Mouse (Mus musculus): ENCODE data around the gene Rps7.
A peak's percentile ranks its signal among the peaks of the same experiment; 100 is the strongest.

Gene Rps7

DNA sequence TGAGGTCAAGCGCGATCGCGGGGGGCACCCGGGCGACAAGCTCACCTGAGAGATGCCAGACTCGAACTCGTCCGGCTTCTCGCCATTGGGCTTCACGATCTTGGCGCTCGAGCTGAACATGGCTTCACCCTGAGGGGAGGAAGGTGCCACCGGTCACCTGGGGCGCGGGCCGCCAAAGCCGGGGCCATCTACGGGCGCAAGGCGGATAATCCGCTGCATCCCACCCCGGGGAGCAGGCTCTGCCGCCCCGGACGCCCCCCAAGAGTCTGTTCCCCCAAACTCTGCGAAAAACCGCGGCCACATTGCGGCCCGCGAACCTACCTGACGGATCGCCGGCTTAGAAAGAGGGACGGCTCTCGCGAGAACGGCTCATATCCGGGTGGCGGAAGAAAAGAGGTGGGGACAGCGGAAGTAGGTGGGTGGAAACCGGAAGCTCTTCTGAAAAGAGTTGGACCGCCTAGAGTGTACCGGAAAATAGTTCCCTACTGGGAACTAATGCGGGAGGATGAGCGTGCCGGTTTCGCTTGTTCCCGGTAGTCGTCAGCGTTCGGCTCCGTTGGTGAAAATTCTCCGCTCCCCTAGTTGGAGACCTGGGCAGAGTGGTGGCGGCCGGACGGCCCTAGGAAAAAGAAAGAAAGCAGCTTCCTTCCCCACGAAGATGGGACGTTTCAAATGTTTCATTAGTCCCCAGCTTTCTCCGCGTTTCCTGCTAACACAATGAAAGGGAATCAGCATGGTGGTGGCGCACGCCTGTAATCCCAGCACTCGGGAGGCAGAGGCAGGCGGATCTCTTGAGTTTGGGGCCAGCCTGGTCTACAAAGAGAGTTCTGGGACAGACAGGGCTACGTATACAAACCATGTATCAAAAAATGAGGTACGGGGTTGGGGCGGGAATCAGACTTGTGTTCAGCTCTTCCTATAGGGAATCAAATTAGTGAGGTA, at the start of gene Rps7:
Gene Rps7, minus strand, starts transcription at position 419 of the 942 bp plus-strand sequence.
- DNase-seq: peak; percentile 95 to 96

DNA sequence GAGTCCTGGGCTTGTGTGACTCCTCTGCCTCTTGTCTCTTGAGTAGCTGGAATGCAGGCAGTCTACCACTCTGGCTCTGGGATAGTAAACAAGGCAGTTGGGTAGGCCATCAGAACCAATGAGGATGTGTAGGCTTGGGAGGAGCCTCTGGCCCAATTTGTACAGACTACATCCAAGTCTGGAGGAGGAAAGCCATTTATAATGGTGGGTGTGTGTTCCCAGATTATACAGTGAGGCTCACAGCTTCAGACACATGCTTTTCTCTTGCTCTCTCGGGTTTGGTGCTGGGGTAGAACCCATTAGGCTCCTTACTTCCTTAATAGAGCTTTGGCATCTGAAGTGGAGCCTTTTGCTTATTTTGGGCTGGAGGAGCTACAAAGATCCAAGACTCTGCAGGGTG, 48.9 kb upstream of the Rps7 start:
- no peak for DNase-seq

DNA sequence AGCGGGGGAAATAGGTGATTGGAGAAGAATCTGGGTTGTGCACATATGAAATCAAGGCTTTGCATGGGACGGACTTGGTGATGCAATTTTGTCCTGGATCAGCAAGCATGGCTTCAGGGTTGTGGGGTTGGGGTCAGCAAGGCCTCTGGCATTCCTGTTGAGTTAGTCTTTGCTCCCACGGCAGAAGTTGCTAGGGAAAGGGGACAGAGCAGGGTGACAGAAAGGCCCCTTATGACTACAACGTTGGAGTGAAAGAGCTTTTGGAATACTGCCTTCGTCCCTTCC, 40.1 kb upstream of the Rps7 start:
- no peak for DNase-seq

DNA sequence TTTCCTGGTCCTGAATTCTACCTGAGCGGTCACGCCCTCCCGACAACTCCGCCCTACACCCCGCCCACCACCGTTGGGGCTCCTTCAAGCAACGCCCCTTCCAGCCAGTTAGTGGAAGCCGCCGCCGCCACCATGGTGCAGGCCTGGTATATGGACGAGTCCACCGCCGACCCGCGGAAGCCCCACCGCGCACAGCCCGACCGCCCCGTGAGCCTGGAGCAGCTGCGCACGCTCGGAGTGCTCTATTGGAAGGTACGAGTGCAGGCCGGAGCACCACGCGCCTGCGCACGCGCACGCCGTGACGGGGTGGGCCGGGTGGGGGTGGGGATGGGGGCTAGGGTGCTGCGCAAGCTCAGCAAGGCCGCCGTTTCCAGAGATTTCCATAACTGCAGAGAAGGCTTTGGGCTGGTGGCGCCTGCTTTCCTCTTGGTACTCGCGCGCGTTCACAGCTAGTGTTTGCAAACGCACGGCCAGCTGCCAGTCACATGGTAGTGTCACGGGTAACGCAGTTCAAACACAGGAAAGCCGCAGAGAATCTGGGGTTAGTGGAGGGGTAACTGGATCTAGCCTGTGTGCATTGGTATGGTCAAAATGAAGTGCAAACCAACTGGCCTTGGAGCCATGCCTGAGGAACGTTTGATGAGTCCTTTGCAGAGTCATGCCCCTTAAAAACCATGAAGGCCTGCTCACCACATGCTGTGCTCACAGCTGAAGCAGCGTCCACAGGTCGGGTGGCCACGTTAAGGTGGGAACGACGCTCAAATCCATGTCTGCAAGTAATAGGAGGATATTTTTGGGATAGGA, 39.6 kb upstream of the Rps7 start, which contains the start of gene Adi1:
Gene Adi1, plus strand, starts transcription at position 111 of the 804 bp plus-strand sequence.
- DNase-seq: peak; percentile 84 to 88

DNA sequence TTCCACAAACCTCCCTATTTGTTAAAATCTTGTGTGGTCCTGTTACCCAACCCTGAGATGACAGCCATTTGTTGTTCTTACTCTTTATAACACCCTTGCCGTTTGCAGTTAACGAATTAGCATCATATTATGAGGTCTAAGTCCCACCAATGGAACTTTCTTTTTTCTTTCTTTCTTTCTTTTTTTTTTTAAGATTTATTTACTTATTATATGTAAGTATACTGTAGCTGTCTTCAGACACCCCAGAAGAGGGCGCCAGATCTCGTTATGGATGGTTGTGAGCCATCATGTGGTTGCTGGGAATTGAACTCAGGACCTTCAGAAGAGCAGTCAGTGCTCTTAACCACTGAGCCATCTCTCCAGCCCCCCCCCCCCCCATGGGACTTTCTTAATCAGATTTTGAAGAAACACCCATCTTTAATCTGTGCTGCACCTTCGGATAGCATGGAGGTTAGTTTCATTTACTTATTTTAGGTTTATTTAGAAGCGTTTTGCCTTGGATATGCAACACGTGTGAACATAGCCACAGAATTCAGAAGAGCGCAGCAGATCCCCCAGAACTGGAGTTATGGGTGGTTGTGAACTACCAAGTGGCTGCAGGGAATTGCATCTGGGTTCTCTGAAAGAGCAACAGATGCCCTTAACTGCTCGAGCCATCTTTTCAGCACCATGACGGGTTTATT, 38.4 kb upstream of the Rps7 start:
- DNase-seq: no peak

DNA sequence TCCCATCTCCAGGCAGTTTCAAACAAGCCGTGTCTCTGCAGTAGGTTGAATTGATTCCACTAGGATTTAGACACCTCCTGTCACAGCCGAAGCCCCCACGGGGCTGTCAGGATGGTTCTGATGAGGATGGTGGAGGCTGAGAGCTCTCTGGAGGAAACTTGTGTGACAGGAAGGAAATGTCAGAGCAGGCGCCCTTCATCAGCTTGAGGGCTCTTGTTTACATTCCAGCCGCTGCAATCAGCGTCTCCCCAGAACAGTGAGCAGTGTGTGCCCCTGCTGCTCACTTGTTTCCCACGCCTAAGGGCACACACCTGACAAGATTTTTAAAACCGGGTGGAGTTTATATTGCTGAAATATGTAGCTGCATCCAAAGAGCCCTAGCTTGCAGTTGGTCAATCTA, 31.5 kb upstream of the Rps7 start:
- no peak for DNase-seq

DNA sequence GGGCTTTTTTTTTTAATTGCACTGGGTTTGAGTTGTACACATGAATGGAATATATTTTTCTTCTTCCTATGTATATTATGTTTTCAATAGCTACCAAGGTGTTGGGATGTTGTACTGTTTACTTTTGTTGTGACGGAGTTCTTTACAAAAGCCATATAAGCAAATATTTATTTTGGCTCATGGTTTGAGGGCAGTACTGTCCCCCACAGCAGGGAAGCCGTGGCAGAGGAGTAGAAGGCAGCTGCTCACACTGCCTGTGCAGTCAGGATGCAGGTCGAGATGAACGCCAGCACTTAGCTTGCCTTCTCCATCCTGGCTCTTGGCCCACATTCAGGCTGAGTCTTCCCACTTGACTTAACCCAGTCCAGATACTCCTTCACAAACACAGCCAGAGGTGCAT, 31.0 kb upstream of the Rps7 start:
- DNase-seq: no peak

DNA sequence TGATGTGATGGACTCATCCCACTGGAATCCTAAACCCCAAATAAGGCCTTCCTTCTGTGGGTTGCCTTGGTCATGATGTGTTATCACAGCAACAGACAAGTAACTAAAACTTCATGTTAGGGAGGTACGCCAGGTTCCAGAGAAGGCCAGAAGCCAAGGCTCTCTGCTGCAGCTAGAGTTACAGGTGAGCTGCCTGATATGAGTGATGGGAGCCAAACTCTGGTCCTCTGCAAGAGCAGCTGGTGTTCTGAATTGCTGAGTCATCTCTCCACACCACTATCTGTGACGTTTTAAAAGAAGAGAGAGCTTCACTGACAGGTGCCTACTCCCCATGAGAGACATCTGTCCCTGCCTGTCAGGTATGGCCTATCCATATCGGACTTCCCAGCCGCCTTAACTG, 26.9 kb upstream of the Rps7 start:
- no peak for DNase-seq

DNA sequence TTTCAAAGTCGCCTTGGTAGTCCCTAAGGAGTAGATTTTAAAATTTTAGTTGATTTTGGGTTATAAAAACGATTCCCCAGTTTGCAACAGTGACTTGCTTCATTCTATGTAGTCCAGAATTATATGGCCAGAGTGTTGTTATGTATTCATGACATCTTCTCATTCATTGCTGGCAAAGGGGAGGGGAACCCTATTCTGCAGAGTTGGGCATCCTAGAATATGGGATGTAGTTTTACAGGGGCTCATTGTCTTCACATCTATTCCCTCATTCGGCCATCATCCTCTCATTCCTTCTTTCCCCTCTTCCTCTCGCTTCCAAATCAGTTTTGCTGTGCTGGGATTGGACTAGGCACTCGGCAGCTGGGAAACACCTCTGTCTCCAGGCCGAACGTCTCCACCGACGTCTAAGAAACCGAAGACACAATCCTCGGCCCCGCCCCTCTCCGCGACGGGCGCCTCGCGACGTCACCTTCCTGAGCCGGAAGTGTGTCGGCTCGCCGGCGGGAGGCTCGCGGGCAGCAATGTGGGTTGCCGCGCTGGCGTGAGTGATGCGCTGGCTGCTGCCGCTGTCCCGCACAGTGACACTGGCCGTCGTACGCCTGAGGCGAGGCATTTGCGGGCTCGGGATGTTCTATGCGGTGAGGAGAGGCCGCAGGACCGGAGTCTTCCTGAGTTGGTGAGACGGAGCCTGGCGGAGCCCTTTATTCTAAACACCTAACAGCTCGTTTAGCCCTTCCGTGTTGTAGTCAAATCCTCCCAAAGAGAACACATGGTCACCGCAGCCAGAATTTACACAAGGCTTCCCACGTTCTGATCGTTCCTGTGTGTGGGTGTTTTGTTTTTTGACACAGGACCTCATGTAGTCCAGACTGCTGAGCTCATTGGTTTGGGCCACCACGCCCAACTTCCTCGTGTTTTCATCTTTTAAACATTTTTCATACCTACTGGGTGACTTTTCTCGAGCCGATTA, 13.7 kb upstream of the Rps7 start, which contains the start of gene Rnaseh1:
Gene Rnaseh1, plus strand, starts transcription at position 462 of the 970 bp plus-strand sequence.
- DNase-seq: peak; percentile 93 to 94

DNA sequence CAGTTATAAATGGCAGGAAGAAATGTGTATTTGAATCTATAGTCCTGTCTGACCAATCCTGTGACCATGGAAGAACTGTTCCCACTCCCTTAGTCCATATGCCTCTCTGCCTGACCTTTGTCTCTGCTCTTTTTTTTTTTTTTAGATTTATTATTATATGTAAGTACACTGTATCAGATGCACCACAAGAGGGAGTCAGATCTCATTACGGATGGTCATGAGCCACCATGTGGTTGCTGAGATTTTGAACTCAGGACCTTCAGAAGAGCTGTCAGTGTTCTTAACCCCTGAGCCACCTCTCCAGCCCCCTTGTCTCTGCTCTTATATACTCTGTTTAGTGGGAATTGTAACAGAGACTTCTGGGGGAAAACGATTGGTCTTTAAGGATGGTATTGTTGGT, 3.0 kb upstream of the Rps7 start:
- no peak for DNase-seq

DNA sequence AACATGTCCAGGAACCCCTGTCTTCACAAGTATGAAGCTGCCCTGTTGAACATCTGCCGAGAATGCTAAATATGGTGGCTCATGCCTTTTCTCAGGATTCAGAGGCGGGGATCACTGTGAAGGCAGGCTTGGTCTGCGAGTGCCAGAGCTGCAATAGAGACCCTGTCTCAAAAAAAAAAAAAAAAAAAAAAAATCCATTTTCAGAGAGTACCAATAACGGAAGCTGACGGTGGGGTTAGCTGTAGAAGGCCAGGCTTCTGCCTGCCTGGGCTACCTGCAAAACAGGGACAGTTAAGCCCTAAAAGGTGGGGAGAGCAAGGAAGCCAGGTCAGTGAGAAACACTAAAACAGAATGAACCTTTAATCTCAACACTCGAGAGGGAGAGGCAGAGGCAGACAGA, 790 bp upstream of the Rps7 start:
- DNase-seq: no peak

DNA sequence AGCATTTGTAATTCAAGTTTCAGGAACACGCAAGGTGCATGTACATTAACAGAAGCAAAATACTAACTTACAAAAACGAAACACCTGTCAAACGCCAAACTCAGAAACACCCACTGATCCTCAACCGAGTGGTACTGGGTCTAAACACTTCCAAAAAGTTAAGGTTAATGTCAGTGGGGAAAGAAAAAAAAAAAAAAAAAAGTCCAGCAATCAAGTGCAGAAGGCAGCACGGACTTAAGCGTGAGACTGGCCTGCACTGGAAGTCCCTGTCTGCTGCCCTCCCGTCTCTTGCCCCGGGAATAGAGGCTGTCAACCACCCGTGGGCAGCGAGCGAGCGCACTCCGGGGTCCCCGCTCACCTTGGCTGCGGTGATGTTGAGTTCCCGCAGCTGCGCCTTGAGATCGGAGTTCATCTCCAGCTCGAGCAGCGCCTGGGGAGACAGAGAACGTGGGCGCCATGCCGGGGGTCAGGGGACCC, 657 bp downstream of the Rps7 start:
- DNase-seq: no peak

DNA sequence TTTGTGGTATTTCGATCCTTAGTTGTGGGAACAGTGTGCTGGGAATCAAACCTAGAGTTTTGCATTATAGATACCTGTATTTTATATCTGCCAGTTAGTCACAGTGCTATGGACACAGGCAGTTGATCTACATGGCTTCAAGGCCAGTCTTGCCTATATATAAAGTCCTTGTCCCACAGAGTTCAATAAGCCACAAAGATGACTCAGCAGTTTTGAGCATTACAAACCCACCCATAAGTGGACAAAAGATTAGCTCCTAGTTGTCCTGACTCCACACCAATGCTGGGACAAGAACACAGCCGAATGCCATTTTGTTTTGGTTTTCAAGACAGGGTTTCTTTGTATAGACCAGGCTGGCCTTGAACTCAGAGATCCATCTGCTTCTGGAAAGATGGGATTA, 7.3 kb downstream of the Rps7 start:
- DNase-seq: no peak

DNA sequence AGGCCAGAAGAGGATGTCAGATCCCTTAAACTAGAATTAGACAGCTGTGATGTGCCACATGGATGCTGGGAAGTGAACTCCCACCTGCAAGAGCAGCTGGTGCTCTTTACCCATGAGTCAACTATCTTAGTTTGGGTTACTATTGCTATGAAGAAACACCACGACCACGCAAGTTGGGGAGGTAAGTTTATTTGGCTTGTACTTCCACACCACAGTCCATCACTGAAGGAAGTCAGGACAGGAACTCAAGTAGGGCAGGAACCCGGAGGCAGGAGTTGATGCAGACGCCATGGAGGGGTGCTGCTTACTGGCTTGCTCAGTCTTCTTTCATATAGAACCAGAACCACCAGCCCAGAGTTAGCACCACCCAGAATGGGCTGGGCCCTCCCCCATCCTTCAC, 8.7 kb downstream of the Rps7 start:
- no peak for DNase-seq

DNA sequence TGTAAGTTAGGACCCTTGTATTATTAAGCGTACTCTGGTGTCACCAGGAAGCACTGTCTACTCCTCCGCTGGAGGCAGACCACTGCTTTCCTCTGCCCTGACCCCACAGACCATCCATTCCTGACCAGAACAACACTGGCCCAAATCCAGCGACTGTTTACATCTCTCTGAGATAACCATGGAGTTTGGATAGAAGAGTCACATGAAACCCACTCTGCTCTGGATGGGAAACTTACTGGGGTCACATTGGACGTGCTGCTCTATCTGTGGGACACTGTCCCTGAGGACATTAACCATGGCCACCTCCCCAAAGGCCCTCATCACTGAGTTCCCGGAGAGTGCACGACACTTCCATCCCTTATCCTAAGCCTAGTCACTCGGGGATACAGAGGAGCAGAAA, 10.3 kb downstream of the Rps7 start:
- DNase-seq: no peak

DNA sequence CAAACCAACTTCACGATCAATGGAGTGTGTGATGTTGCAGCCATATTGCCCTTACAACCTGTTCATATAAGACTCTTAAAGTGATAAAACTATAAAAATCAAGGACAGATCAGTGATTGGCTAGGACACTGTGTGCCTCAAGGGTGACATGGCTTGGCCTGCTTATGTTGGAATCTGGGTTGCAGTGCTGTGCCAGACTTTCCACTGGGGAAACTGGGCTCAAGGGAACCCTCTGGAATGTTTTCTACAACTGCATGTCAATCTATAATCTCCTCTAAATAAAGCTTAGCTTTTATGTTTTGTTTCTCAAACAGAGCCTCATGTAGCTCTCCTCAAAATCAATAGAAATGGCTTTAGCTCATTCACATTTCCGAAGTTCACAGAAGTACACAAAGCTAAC, 11.5 kb downstream of the Rps7 start:
- DNase-seq: no peak

DNA sequence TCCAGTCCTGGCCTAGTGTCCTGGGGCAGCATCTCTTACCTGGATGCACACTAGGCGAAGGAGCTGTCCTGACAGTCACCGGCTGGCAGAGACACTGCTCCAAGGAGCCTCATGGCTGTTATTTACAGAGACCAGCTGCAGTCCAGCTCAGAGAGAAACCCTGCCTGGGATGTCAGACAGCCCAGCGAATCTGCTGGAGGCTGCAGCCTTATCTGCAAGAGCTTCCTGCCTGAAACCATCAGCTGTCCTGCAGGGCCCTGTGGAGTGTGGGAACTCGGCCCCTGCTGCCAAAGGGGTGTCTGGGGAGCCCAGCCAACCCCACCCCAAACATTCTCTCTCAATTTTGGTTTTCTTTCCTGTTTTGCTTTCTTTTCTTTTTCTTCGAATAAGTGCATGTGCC, 12.6 kb downstream of the Rps7 start, which contains the start of gene Colec11:
Gene Colec11, minus strand, starts transcription at position 183 of the 400 bp plus-strand sequence.
- DNase-seq: no peak

DNA sequence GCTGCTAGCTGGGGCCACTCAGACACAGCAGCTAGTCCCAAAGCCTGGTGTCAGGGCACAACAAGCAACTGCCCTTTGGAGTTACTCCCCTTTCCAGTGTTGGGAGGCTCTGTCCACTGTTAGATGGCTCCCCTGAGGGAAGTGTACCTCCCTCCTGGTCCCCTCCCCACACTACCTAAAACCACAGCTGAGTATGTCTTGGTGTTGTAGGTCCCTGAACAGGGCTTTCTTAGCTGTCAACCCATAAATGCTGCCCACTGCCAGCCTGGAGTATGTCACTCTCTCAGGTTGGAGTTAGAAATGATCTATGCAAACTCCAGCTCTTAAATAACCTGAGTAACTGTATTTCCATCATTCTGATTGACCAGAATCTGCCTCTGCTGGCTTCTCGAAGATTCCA, 13.1 kb downstream of the Rps7 start:
- no peak for DNase-seq

DNA sequence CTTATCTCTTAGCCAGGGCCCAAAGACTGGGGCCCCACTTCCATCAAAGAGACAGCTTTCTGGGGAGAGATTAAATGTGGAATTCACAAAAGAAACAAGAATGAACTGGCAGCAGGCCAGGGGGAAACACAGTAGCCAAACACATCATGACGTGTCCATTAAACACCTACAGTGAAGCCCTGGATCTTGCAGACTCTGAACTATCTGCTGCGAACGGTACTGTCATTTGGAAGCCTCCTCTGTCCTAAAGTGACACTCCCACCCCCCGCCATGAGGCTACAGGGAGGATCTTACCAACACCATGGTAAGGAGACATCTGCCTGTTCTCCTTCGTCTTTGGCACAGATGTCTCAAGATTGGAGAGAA, 13.6 kb downstream of the Rps7 start:
- DNase-seq: peak in 1 of 2 experiments; percentile 29

DNA sequence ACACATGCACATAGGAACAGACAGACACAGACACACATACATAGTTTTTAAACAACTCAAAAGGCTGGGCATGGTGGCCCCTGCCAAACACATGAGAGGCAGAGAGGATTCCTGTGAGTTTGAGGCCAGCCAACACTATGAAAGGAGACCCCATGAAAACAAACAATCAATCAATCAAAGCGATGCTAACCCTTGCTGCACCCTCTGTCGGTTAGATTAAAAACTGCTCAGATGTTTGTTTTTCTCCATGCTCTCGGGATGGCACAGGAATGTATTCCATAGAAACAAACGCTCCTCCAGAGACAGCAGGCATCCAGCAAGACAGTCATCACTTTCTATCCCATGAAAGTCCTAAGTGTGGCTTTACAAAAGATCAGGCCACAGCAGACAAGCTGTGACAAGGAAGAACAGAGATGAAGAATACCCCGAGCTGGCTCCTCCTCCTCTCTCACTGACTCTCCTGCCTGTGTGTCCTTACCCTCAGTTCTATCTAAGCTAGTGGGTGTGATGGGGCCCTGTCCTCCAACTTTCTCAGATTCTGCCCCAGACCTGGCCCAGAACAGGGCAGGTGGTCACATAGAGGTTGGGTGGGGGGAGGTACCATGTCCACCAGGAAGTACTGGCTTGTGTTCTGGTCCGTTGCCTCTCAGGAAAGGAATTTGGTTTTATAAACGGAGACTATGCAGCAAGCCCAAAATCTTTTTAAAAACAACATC, 14.1 kb downstream of the Rps7 start:
- no peak for DNase-seq

DNA sequence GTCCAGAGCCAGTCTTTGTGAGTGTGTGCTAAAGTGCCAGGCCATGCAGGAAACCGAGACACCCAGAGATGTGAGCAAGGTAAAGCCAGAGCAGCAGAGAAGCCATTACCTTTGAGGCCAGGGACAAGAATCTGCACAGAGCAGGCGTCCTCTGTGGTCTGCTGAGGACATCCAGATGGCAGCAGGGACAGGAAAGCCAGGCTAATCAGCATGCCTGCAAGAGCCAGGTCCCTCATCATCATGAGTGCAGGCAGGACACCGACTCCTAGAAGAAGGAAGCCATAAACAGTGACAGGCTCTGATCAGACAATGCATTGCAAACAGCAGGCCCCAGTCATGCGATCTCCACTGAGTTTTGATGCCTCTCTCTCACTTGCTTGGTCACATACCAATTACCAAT, 18.5 kb downstream of the Rps7 start:
- DNase-seq: no peak
